30 mouse cellular contexts compared by ENCODE assay signal in the genomic region with DNA sequence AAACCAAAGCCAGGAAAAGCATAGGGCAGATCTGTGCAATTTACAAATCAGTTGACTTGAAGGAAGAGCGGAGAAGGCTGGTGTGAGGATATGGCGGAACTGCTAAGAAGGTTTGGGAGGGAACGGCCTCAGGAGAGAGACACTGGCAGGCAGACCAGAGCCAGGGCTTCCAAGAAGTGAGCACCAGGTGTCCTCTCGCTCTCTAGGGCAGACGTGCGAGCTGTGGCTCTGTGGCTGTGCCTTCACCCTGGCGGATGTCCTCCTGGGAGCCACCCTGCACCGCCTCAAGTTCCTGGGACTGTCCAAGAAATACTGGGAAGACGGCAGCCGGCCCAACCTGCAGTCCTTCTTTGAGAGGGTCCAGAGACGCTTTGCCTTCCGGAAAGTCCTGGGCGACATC. TPM values are rescaled to one million over a fixed set of nuclear protein-coding genes. Genes with fewer than 3 reads are reported as not detected.
"Had no signal": no experiment of that assay in that cellular context is flagged by ENCODE, and none has a peak within 500 bp of the region (broad histone marks: within the 10 kb centered on the region; RNA-seq: fewer than 3 reads in every experiment).

No protein-coding gene starts in this region.

- H3K4me1 ChIP-seq: hindbrain, embryonic 15.5 days; kidney, embryonic 15.5 days; limb, embryonic 13.5 days; limb, embryonic 15.5 days had no signal

- H3K4me3 ChIP-seq: heart, embryonic 10.5 days; heart, embryonic 12.5 days; hindbrain, embryonic 13.5 days; hindbrain, embryonic 15.5 days; kidney, embryonic 15.5 days; limb, embryonic 13.5 days; limb, embryonic 15.5 days; liver, embryonic 12.5 days had no signal

- H3K36me3 ChIP-seq: heart, embryonic 10.5 days; heart, embryonic 12.5 days; kidney, embryonic 15.5 days; limb, embryonic 13.5 days; limb, embryonic 15.5 days; liver, embryonic 12.5 days had no signal

- H3K9me3 ChIP-seq: heart, embryonic 10.5 days; heart, embryonic 12.5 days; hindbrain, embryonic 13.5 days; hindbrain, embryonic 15.5 days; kidney, embryonic 15.5 days; limb, embryonic 13.5 days; limb, embryonic 15.5 days; liver, embryonic 12.5 days had no signal

- H3K27me3 ChIP-seq: hindbrain, embryonic 15.5 days had no signal

- DNase-seq: gastrocnemius, postnatal 14 days; gastrocnemius, postnatal 36 days; heart, postnatal 10 days; heart, postnatal 36 days; kidney, adult 18-20 months; kidney, adult 9 months; kidney, postnatal 14 days; layer of hippocampus, adult 9-11 months; layer of hippocampus, postnatal 36 days; left cerebral cortex, postnatal 4 days had no signal

RNA-seq across cellular contexts. Expression of a gene that starts 15.1 kb away (rescaled TPM):
- total RNA-seq: gastrocnemius, postnatal 36 days; heart, adult 18-20 months; heart, adult 8-10 months; heart, postnatal 10 days; heart, postnatal 36 days; liver, adult 2 months had no signal

RNA-seq across cellular contexts. Expression of a gene that starts 38.7 kb away (rescaled TPM):
- total RNA-seq: gastrocnemius, adult 8-10 months; gastrocnemius, postnatal 14 days; gastrocnemius, postnatal 36 days; heart, adult 18-20 months; heart, adult 8-10 months; heart, postnatal 10 days; heart, postnatal 36 days; hematopoietic stem cell, adult 5-6 weeks; layer of hippocampus, adult 18-20 months; layer of hippocampus, adult 8-10 months; layer of hippocampus, postnatal 14 days; layer of hippocampus, postnatal 36 days; left cerebral cortex, adult 18-20 months; left cerebral cortex, adult 8-10 months; left cerebral cortex, postnatal 25 days; liver, adult 2 months had no signal

RNA-seq across cellular contexts. Expression of a gene that starts 53.2 kb away (rescaled TPM):
- total RNA-seq: gastrocnemius, postnatal 14 days; gastrocnemius, postnatal 36 days; heart, adult 18-20 months; heart, adult 8-10 months; heart, postnatal 10 days; heart, postnatal 36 days; layer of hippocampus, adult 18-20 months; layer of hippocampus, adult 8-10 months; layer of hippocampus, postnatal 14 days; layer of hippocampus, postnatal 36 days; left cerebral cortex, adult 18-20 months; left cerebral cortex, adult 8-10 months; left cerebral cortex, postnatal 10 days; left cerebral cortex, postnatal 25 days; left cerebral cortex, postnatal 4 days had no signal
